Mouse (Mus musculus) heart, embryonic 16.5 days (tissue): Measurements from ENCODE around the gene Slc38a10. TPM values are rescaled to one million over a fixed set of nuclear protein-coding genes. Genes with fewer than 3 reads are reported as not detected.

ENCODE experiments used
- ATAC-seq: fragments of 200-750 bp; cut with Nextera tagmentation; replicated peaks from 2 replicates; pipeline ENCODE4 v1.8.0; 2017; ENCODE audit warnings: moderate number of reproducible peaks; ENCODE audit not compliant: insufficient read depth, low FRiP score; ENCODE audit errors: extremely low read depth
- H3K27ac ChIP-seq: fragments of 300-500 bp; sonication (generic); 2 replicates; pipeline ENCODE4 v1.5.1; 2014; ENCODE audit warnings: mild to moderate bottlenecking, low read length, control low read depth, moderate library complexity
- H3K27me3 ChIP-seq: fragments of 300-500 bp; sonication (generic); 2 replicates; pipeline ENCODE4 v1.6.1; 2014; ENCODE audit warnings: low read length, mixed read lengths; ENCODE audit not compliant: control insufficient read depth, insufficient read depth
- H3K36me3 ChIP-seq: fragments of 300-500 bp; sonication (generic); 2 replicates; pipeline ENCODE4 v1.6.1; 2014; ENCODE audit not compliant: control insufficient read depth, insufficient read depth
- H3K4me1 ChIP-seq: fragments of 300-500 bp; sonication (generic); 2 replicates; pipeline ENCODE4 v1.6.1; 2014; ENCODE audit warnings: low read length, mixed read lengths; ENCODE audit not compliant: control insufficient read depth, insufficient read depth
- H3K4me2 ChIP-seq: fragments of 300-500 bp; sonication (generic); 2 replicates; pipeline ENCODE4 v1.6.1; 2014; ENCODE audit warnings: low read depth, mild to moderate bottlenecking, control low read depth, low read length
- H3K4me3 ChIP-seq: fragments of 300-500 bp; sonication (generic); 2 replicates; pipeline ENCODE4 v1.5.1; 2014; ENCODE audit warnings: mild to moderate bottlenecking, control low read depth, low read length
- H3K9ac ChIP-seq: fragments of 300-500 bp; sonication (generic); 2 replicates; pipeline ENCODE4 v1.6.1; 2014; ENCODE audit warnings: low read length, control low read depth
- H3K9me3 ChIP-seq: fragments of 300-500 bp; sonication (generic); replicated peaks from 2 replicates; pipeline ENCODE4 v1.6.1; 2016; ENCODE audit warnings: low read length; ENCODE audit not compliant: control insufficient read depth
- WGBS: fragments of 180-500 bp; shearing (Covaris S2); extraction: QIAGEN DNeasy Blood & Tissue Kit; methylation state at CpG from one replicate; pipeline ENCODE4 v1.1.7; 2014; 5-methylcytosine and 5-hydroxymethylcytosine counted together
- polyA plus RNA-seq: library from polyadenylated mRNA; unstranded; fragments of >200 nt; fragmentation: Nextera tagmentation; extraction: Ambion mirVana; gene quantifications from 2 replicates; pipeline ENCODE4 v1.2.1, GENCODE M21; 2015

The Slc38a10 gene
- polyA plus RNA-seq, 1 experiment from 2014 or later: 87.3 TPM

- Histone ChIP-seq H3K4me2 (no peak overlapping the region), H3K9me3 (no peaks in the 10 kb centered on the region), H3K9ac (no peak overlapping the region), H3K4me1 (peaks cover 36% of the 10 kb centered on the region), H3K27me3 (no peaks in the 10 kb centered on the region), H3K27ac (no peak overlapping the region), H3K4me3 (no peak overlapping the region), H3K36me3 (no peaks in the 10 kb centered on the region)
- no peak for ATAC-seq
- 66% methylated on average over 3 of the region's 3 CpGs for WGBS
Observed at GRCm38 (mm10) chr11:120181379-120181778, 30.2 kb upstream of the Slc38a10 start.

GRCm38 (mm10) chr11:120179374-120179773, 28.2 kb upstream of the Slc38a10 start:
- WGBS: 51% methylated on average over 4 of the region's 4 CpGs
- Histone ChIP-seq H3K4me2 (no peak overlapping the region), H3K36me3 (no peaks in the 10 kb centered on the region), H3K27me3 (no peaks in the 10 kb centered on the region), H3K4me3 (no peak overlapping the region), H3K9me3 (no peaks in the 10 kb centered on the region), H3K27ac (no peak overlapping the region), H3K4me1 (peaks cover 18% of the 10 kb centered on the region), H3K9ac (no peak overlapping the region)
- no peak for ATAC-seq

- Histone ChIP-seq H3K4me2 (no peak overlapping the region), H3K9ac (no peak overlapping the region), H3K27ac (no peak overlapping the region), H3K27me3 (no peaks in the 10 kb centered on the region), H3K4me1 (peaks cover 3% of the 10 kb centered on the region; the same call in 1 of the 2 replicates), H3K36me3 (no peaks in the 10 kb centered on the region), H3K9me3 (no peaks in the 10 kb centered on the region), H3K4me3 (no peak overlapping the region)
- 71% methylated on average over 4 of the region's 4 CpGs for WGBS
- no peak for ATAC-seq
Observed at GRCm38 (mm10) chr11:120175948-120176347, 24.8 kb upstream of the Slc38a10 start.

- no peaks in the 10 kb centered on the region for H3K27me3 ChIP-seq
- no peaks in the 10 kb centered on the region for H3K36me3 ChIP-seq
- no peak overlapping the region for H3K9ac ChIP-seq
- H3K4me3 ChIP-seq: no peak overlapping the region
- H3K4me2 ChIP-seq: no peak overlapping the region
- no peak overlapping the region for H3K27ac ChIP-seq
- 75% methylated on average over 14 of the region's 14 CpGs for WGBS
- ATAC-seq: no peak
- H3K9me3 ChIP-seq: no peaks in the 10 kb centered on the region
- peaks cover 19% of the 10 kb centered on the region for H3K4me1 ChIP-seq
Observed at GRCm38 (mm10) chr11:120173213-120173612, 22.1 kb upstream of the Slc38a10 start.

- Histone ChIP-seq H3K9me3 (no peaks in the 10 kb centered on the region), H3K4me1 (peaks cover 25% of the 10 kb centered on the region), H3K9ac (no peak overlapping the region), H3K27me3 (no peaks in the 10 kb centered on the region), H3K36me3 (no peaks in the 10 kb centered on the region), H3K4me2 (no peak overlapping the region), H3K4me3 (no peak overlapping the region), H3K27ac (no peak overlapping the region)
- 51% methylated on average over 8 of the region's 8 CpGs for WGBS
- ATAC-seq: no peak
Observed at GRCm38 (mm10) chr11:120171168-120171567, 20.0 kb upstream of the Slc38a10 start.

- H3K27ac ChIP-seq: peak overlapping the region; percentile 62
- H3K27me3 ChIP-seq: no peaks in the 10 kb centered on the region
- no peaks in the 10 kb centered on the region for H3K9me3 ChIP-seq
- H3K4me1 ChIP-seq: peaks cover 31% of the 10 kb centered on the region
- H3K4me2 ChIP-seq: peak overlapping the region; percentile 70
- peak overlapping the region; percentile 41 for H3K4me3 ChIP-seq
- peak; percentile 40; the same call in 1 of the 2 replicates for ATAC-seq
- peak overlapping the region; percentile 57 for H3K9ac ChIP-seq
- WGBS: 20% methylated on average over 21 of the region's 21 CpGs
- H3K36me3 ChIP-seq: no peaks in the 10 kb centered on the region
Observed at GRCm38 (mm10) chr11:120169208-120169992, 18.3 kb upstream of the Slc38a10 start.

- Histone ChIP-seq H3K4me1 (peaks cover 34% of the 10 kb centered on the region), H3K27ac (peak overlapping the region; percentile 62; the same call in 1 of the 2 replicates)
- 67% methylated on average over 8 of the region's 8 CpGs for WGBS
Observed at GRCm38 (mm10) chr11:120168516-120168915, 17.4 kb upstream of the Slc38a10 start.

GRCm38 (mm10) chr11:120167921-120168356, 16.8 kb upstream of the Slc38a10 start:
- Histone ChIP-seq H3K4me3 (no peak overlapping the region), H3K9ac (0 out of 2 replicates have a peak overlapping the region, but pooled peaks have one; percentile 59), H3K27me3 (no peaks in the 10 kb centered on the region), H3K4me2 (no peak overlapping the region), H3K9me3 (no peaks in the 10 kb centered on the region), H3K36me3 (no peaks in the 10 kb centered on the region), H3K4me1 (peaks cover 34% of the 10 kb centered on the region), H3K27ac (no peak overlapping the region)
- ATAC-seq: no peak
- WGBS: 73% methylated on average over 12 of the region's 12 CpGs

More at GRCm38 (mm10) chr11:120168516-120168915, 17.4 kb upstream of the Slc38a10 start:
- Histone ChIP-seq H3K4me2 (no peak overlapping the region), H3K9ac (no peak overlapping the region), H3K9me3 (no peaks in the 10 kb centered on the region), H3K4me3 (no peak overlapping the region), H3K27me3 (no peaks in the 10 kb centered on the region), H3K36me3 (no peaks in the 10 kb centered on the region)
- no peak for ATAC-seq

GRCm38 (mm10) chr11:120167059-120167458, 15.9 kb upstream of the Slc38a10 start:
- Histone ChIP-seq H3K4me1 (peaks cover 34% of the 10 kb centered on the region), H3K9me3 (no peaks in the 10 kb centered on the region), H3K36me3 (no peaks in the 10 kb centered on the region), H3K9ac (peak overlapping the region; percentile 59), H3K27ac (peak overlapping the region; percentile 41), H3K4me2 (peak overlapping the region; percentile 64), H3K4me3 (no peak overlapping the region), H3K27me3 (no peaks in the 10 kb centered on the region)
- ATAC-seq: no peak
- 58% methylated on average over 5 of the region's 5 CpGs for WGBS
